Comparison of ENCODE assay signal across 8 mouse cellular contexts in the genomic region with DNA sequence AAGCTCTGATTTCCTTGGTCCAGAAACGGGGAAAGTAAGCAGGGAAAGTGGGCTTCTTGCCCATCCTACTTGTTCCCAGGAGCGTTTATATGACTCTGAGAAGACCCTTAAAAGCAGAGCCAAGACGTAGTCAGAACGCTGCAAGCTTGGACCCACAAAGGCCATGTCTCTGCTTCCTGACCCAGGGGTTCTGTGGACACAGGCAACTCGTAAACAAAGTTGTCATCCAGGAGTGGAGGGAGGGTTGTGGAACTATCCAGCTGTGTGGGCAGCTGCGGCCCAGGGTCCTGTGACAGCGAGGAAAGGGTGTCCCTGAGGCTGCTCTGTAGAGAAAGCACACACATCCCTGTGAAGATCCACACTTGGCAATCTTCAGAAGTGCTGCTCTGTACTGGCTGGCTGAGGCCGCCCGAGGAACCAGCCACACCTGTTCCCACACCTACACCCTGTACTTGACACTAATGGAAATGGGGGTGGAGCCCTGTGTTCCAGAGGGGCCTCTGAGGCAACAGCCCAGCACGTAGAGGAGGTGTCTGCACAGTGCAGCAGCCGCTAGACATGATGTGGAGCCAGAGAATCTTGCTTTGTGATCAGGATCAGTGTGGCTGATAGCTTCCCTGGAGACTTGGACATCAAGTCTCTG. TPM values are rescaled to one million over a fixed set of nuclear protein-coding genes. Genes with fewer than 3 reads are reported as not detected.
DNase-seq lines count a peak whose midpoint lies in the region; ATAC-seq and TF ChIP-seq lines count a peak whose summit lies in the region.

No protein-coding gene starts in this region.

- DNase-seq in kidney, postnatal 10 days: peak; percentile 25
- DNase-seq in kidney, adult 8-10 months: no peak
- no peak for DNase-seq in liver, embryonic 14.5 days (ENCODE audit: low read depth in 3 of 3, low spot score in 3 of 3)
- DNase-seq in gastrocnemius, postnatal 14 days: no peak
- DNase-seq in kidney, postnatal 36 days: no peak

- TF ChIP-seq CTCF in liver, embryonic 14.5 days (IDR thresholded peaks at IDR 0.05; ENCODE audit: low read depth): no peak

- 51% methylated on average over 11 of the region's 11 CpGs for whole genome bisulfite sequencing in heart, embryonic 15.5 days
- WGBS in liver, embryonic 14.5 days (ENCODE audit: insufficient replicate concordance): 66% methylated on average over 11 of the region's 11 CpGs
- 59% methylated on average over 11 of the region's 11 CpGs for WGBS in neural tube, embryonic 15.5 days

- H3K9ac ChIP-seq in heart, embryonic 15.5 days: peak overlapping the region; percentile 33; the same call in 1 of the 2 replicates
- H3K9ac ChIP-seq in liver, embryonic 14.5 days (replicated peaks): no peak overlapping the region
- H3K9ac ChIP-seq in neural tube, embryonic 15.5 days (replicated peaks): no peak overlapping the region

- no peaks in the 10 kb centered on the region for H3K27me3 ChIP-seq in heart, embryonic 15.5 days
- H3K27me3 ChIP-seq in liver, embryonic 14.5 days (ENCODE audit: control insufficient read depth, insufficient read depth, low read length): no peaks in the 10 kb centered on the region
- H3K27me3 ChIP-seq in neural tube, embryonic 15.5 days (replicated peaks): no peaks in the 10 kb centered on the region

- peak overlapping the region; percentile 5; the same call in 1 of the 2 replicates for H3K4me3 ChIP-seq in heart, embryonic 15.5 days
- H3K4me3 ChIP-seq in liver, embryonic 14.5 days (ENCODE audit: insufficient read depth in 1 of 2, low read depth in 2 of 2, low read length in 2 of 2): no peak overlapping the region
- H3K4me3 ChIP-seq in neural tube, embryonic 15.5 days (replicated peaks): no peak overlapping the region; the same call in 1 of the 2 replicates

- no peak for TF ChIP-seq EP300 in liver, embryonic 14.5 days (IDR thresholded peaks at IDR 0.05; ENCODE audit: low read depth)

- intact Hi-C loops in gastrocnemius, postnatal 14 days (cut with DNase I; ENCODE audit: low total_unique reads): loop anchor here (10.0 kb wide), 1 partner anchor 52 kb away; no protein-coding TSS in a partner anchor

- ATAC-seq in heart, embryonic 15.5 days (replicated peaks; ENCODE audit: insufficient number of reproducible peaks, insufficient read depth, low FRiP score, low read depth): no peak
- no peak for ATAC-seq in liver, embryonic 14.5 days (ENCODE audit: insufficient read depth)
- ATAC-seq in neural tube, embryonic 15.5 days (ENCODE audit: low FRiP score): no peak
- no peak for ATAC-seq in inflammation-experienced regulatory T-cells, adult 6 months

- peaks cover 31% of the 10 kb centered on the region for H3K36me3 ChIP-seq in heart, embryonic 15.5 days
- H3K36me3 ChIP-seq in liver, embryonic 14.5 days (replicated peaks; ENCODE audit: control insufficient read depth, insufficient read depth, low read depth): peaks cover 22% of the 10 kb centered on the region
- peaks cover 27% of the 10 kb centered on the region for H3K36me3 ChIP-seq in neural tube, embryonic 15.5 days

- H3K27ac ChIP-seq in heart, embryonic 15.5 days: peak overlapping the region; percentile 56
- H3K27ac ChIP-seq in liver, embryonic 14.5 days: no peak overlapping the region
- H3K27ac ChIP-seq in neural tube, embryonic 15.5 days (replicated peaks): peak overlapping the region; percentile 41; the same call in 1 of the 2 replicates

- H3K4me2 ChIP-seq in heart, embryonic 15.5 days: peak overlapping the region; percentile 87
- H3K4me2 ChIP-seq in liver, embryonic 14.5 days (ENCODE audit: low read depth): peak overlapping the region; percentile 3
- H3K4me2 ChIP-seq in neural tube, embryonic 15.5 days: peak overlapping the region; percentile 73

- no peaks in the 10 kb centered on the region for H3K9me3 ChIP-seq in heart, embryonic 15.5 days (replicated peaks)
- no peaks in the 10 kb centered on the region for H3K9me3 ChIP-seq in liver, embryonic 14.5 days (ENCODE audit: control insufficient read depth, low read length)
- no peaks in the 10 kb centered on the region for H3K9me3 ChIP-seq in neural tube, embryonic 15.5 days (replicated peaks)

- peaks cover 53% of the 10 kb centered on the region for H3K4me1 ChIP-seq in heart, embryonic 15.5 days (replicated peaks)
- peaks cover 20 to 27% of the 10 kb centered on the region in 2 experiments for H3K4me1 ChIP-seq in liver, embryonic 14.5 days (replicated peaks; ENCODE audit: control insufficient read depth in 2 of 2, insufficient read depth in 2 of 2, low read length in 1 of 2)
- peaks cover 54% of the 10 kb centered on the region for H3K4me1 ChIP-seq in neural tube, embryonic 15.5 days

RNA-seq across cellular contexts. Expression of gene Nt5dc2, which starts 2.3 kb away (rescaled TPM):
- polyA plus RNA-seq in heart, embryonic 15.5 days (2015; fragmentation: Nextera tagmentation; extraction: Ambion mirVana): 278 and 339 TPM in 2 replicates
- 146 and 164 TPM in 2 replicates for polyA plus RNA-seq in liver, embryonic 14.5 days (2012; rRNA removed)
- 161 and 173 TPM in 2 replicates for polyA plus RNA-seq in liver, embryonic 14.5 days (2014; fragmentation: Nextera tagmentation; extraction: Ambion mirVana)
- 226 and 228 TPM in 2 replicates for polyA plus RNA-seq in neural tube, embryonic 15.5 days (2015; fragmentation: Nextera tagmentation; extraction: Ambion mirVana)
- 1 to 10 TPM; 6.8 to 8.1 TPM for total RNA-seq in gastrocnemius, postnatal 14 days (2021)
- not detected for polyA plus RNA-seq in inflammation-experienced regulatory T-cells, adult 6 months (2017; shearing (Covaris generic))

RNA-seq across cellular contexts. Expression of gene Smim4, which starts 4.4 kb away (rescaled TPM):
- polyA plus RNA-seq in heart, embryonic 15.5 days (2015; fragmentation: Nextera tagmentation; extraction: Ambion mirVana): 75.6 and 94.1 TPM in 2 replicates
- 21.4 and 26.7 TPM in 2 replicates for polyA plus RNA-seq in liver, embryonic 14.5 days (2012; rRNA removed)
- 72.8 and 81.7 TPM in 2 replicates for polyA plus RNA-seq in liver, embryonic 14.5 days (2014; fragmentation: Nextera tagmentation; extraction: Ambion mirVana)
- 71.6 and 73.4 TPM in 2 replicates for polyA plus RNA-seq in neural tube, embryonic 15.5 days (2015; fragmentation: Nextera tagmentation; extraction: Ambion mirVana)
- 10 to 100 TPM; 32.2 to 43.1 TPM for total RNA-seq in gastrocnemius, postnatal 14 days (2021)
- 10 to 100 TPM; 48.6 to 86.1 (median 85.5) TPM for polyA plus RNA-seq in inflammation-experienced regulatory T-cells, adult 6 months (2017; shearing (Covaris generic))

RNA-seq across cellular contexts. Expression of gene Stab1, which starts 35.3 kb away (rescaled TPM):
- polyA plus RNA-seq in heart, embryonic 15.5 days (2015; fragmentation: Nextera tagmentation; extraction: Ambion mirVana): 43.7 and 46.8 TPM in 2 replicates
- polyA plus RNA-seq in liver, embryonic 14.5 days (2012; rRNA removed): 18.9 and 19.9 TPM in 2 replicates
- 19.3 and 20.7 TPM in 2 replicates for polyA plus RNA-seq in liver, embryonic 14.5 days (2014; fragmentation: Nextera tagmentation; extraction: Ambion mirVana)
- 16.9 and 18.1 TPM in 2 replicates for polyA plus RNA-seq in neural tube, embryonic 15.5 days (2015; fragmentation: Nextera tagmentation; extraction: Ambion mirVana)
- total RNA-seq in gastrocnemius, postnatal 14 days (2021): 10 to 100 TPM; 29.8 to 40.4 TPM
- 1 to 10 TPM; 1.9 to 4.1 (median 2.8) TPM for polyA plus RNA-seq in inflammation-experienced regulatory T-cells, adult 6 months (2017; shearing (Covaris generic))

Comparison
In these comparisons a context has a peak if more than half of its experiments do, and no peak if none do; other contexts are left out.
1. H3K4me2 ChIP-seq: peak in every context shown above with its lines; median percentile 87 in heart, embryonic 15.5 days; 73 in neural tube, embryonic 15.5 days; 3 in liver, embryonic 14.5 days.
2. RNA of gene Nt5dc2, which starts 2.3 kb away (polyA plus RNA-seq): 278 to 339 TPM in heart, embryonic 15.5 days, 226 to 228 TPM in neural tube, embryonic 15.5 days and 146 to 173 TPM in liver, embryonic 14.5 days; not detected in inflammation-experienced regulatory T-cells, adult 6 months; every median in the first group is over 100 times any median in the second.